Mouse (Mus musculus) bone marrow macrophage, adult 2 months (primary cell): ENCODE measurements around the gene Col15a1.

Source experiments
- CTCF ChIP-seq: IDR thresholded peaks from 2 replicates; pipeline ENCODE4 v1.5.1; 2012; ENCODE audit warnings: low read depth, mild to moderate bottlenecking, low read length, moderate library complexity
- POLR2A ChIP-seq: IDR thresholded peaks from 2 replicates; pipeline ENCODE4 v1.6.1; 2012; ENCODE audit warnings: mild to moderate bottlenecking, low read depth, low read length, borderline replicate concordance

- TF ChIP-seq CTCF (no peak), POLR2A (no peak)
These were observed 43.9 kb downstream of the Col15a1 start for GRCm38 (mm10) chr4:47251693-47252435.
